Mouse (Mus musculus): ENCODE data around the gene Clec4e.
"Not testable (repeated sequence)": the region's sequence is repeated elsewhere in the genome, so short reads cannot be mapped to it uniquely, and the experiment has no call there.

DNA sequence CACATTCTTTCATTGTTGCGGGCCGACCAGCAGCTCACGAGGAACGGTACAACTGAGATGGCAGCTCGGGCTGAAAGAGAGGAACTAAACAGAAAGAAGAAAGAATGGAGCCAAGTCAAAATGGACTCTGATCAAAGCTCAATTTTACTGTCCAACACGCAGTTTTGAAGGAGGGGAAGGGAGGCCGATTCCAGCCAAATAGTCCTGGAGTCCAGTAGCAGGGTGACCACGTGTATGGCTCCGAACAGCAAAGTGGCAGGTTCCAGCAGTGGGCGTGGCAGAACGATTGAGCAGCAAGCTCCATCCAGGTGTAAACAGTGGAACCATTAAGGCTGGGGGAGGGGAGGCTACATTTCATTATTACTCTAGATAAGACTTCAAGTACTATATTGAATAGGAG is 3.8 kb upstream of the Clec4e start:
- not testable (repeated sequence) for TF ChIP-seq EP300 (IDR thresholded peaks at IDR 0.05; ENCODE audit: insufficient read depth, low read depth, low read length); CTCF (IDR thresholded peaks at IDR 0.05; ENCODE audit: low read depth, low read length)

All from ES-Bruce4 (cell line).